Mouse (Mus musculus): ENCODE measurements at regions not wholly inside any gene's neighbourhood (a gene's known extent, or its start where the extent isn't known, plus 50 kb on each side); places are given as distances from the start of the nearest gene placed in this dataset.

DNA sequence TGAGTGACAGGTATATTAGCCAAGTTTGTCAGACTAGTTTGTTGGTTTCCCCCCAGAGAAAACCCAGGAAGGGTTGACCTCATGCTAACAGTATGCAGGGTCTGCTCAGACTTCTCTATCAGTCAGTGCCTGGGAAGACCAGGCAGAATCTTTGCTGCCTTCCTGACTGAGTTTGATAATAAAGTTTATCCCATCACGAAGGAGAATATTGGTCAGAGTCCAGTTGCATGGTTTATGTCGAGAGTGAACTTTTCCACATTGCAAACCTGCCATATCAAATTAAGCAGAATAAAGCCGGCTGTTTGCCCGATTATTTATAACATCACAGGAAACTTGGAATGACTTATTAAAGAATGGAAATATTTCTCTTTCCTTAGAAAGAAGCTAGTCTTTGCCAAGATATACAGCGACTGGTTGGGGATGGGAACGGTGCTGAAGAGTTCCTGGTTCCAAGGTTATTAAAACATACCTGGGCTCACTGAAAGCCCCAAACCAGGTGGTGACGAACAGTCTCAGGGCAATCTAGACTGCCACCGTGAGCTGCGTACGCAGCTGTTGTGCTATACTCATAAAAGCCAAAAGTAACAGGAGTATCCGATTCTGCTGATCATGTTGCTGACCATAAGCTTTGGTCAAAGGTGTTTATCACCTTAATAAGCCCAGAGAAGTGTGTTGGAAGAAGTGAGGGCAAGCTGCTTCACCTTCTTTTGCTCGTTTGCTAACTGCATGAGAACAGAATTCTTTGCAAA is 1536.7 kb upstream of the Flrt2 start:
- DNase-seq (ENCODE audit: low spot score), result no peak

DNA sequence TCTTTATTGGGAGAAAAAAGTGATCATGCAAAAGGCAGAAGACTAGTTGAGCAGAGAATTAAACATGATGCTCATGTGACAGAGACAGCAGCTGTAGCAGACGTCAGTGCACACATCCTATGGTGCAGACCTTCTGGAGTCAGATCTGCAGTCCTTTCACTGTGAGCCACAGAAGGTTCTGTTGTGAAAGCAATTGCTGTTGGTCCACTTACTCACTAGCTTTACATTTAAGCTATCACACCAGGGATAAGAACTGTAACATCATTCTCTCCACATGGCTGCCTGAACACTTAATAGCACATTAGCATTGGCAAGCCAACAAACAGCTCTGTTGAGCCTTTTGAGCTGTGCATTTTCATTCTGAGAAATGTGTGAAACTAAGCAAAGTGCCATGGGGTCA is 1509.7 kb upstream of the Flrt2 start:
- no peak for DNase-seq (ENCODE audit: low spot score)

DNA sequence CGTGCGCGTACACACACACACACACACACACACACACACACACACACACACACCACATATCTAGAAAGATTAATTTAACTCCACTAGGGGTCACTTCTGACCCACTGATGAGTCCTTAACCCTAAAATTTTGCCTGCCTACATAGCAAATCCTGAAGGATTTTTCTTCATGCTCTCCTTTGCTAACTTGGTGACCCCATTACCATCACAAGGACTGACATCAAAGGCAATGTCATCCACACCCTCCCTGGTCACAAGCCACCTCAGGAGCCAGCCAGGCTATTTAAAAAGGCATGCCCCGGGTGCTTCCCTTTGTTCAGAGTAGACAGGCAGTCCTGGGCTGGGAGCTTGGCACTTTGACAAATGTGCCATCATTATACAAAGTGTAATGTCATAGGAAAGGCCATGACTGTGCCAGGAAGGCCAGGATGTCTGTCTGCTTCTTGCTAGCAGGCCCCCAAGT is 1501.4 kb upstream of the Flrt2 start:
- no peak for DNase-seq (ENCODE audit: low spot score)

DNA sequence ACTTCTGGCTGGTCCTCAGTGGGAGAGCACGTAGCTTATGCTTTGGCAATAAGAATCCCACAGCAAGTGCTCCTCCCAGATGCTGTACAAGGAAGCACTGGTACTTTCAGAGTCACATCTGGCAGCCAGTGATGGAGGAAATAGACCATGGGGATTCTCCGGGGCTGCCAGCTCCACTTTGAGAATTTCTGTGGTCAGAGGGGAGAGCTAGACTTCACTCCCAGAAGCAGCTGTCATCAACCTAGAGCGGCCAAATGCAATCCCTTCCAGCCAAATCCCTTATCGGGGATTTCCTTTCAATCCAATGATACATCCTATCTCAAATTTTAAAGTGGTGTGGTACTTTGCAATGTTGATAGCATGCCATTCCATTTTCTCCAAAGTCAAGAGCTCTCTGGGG is 1474.1 kb upstream of the Flrt2 start:
- no peak for DNase-seq (ENCODE audit: low spot score)

DNA sequence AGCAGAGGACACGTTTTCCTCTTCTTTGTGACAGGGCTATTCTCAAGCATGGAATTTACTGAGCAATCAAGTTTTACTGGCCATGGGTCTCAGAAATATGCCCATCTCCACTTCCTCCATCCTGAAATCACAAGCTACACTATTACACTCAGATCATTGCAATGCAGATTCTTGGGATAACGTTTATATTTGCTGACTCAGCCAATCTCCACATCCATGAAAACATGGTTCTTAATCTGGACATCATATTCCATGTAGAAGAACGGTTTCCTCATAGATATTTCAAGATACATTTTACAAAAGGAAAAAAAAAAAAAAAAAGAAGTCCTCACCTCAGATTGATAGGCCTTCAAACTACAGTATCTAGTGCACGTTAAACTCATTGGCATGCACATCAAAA is 1462.1 kb upstream of the Flrt2 start:
- no peak for DNase-seq (ENCODE audit: low spot score)

DNA sequence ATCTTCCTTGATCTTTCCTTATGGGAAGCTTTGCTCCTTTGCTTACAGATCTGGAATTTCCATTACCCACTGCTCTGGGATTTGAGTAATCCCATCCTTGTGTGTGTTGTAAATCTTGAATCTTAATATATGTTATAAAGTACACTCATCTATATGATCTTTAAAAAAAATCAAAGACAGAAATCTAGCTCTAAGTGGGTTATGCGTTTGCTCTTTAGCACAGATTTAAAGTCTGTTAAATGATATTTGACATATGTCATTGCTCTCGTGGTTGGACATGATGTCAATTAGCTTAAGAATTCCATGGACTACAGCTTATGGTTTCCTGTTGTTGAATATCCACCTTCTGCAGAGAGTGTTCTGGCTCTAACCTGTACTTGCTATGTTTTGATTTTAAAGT is 1446.7 kb upstream of the Flrt2 start:
- no peak for DNase-seq (ENCODE audit: low spot score)

DNA sequence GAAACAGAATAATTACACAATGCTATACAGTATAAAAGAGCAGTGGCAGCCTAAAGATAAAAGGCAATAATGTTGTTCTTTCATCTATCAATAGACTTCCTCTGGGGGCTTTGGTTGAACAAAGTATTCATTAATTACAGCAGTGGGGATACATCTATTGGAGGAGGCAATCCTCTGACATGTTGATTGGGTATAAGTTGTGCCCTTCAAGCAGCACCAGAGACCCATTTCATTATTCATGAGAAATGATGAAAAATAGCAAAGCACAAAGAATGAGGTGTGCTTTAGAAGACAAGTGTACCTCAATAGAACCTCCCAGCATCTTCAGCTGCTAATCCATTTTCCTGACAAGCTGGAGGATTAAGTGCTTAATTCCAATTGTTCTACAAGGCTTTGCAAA is 1444.7 kb upstream of the Flrt2 start:
- DNase-seq (ENCODE audit: low spot score), result no peak

DNA sequence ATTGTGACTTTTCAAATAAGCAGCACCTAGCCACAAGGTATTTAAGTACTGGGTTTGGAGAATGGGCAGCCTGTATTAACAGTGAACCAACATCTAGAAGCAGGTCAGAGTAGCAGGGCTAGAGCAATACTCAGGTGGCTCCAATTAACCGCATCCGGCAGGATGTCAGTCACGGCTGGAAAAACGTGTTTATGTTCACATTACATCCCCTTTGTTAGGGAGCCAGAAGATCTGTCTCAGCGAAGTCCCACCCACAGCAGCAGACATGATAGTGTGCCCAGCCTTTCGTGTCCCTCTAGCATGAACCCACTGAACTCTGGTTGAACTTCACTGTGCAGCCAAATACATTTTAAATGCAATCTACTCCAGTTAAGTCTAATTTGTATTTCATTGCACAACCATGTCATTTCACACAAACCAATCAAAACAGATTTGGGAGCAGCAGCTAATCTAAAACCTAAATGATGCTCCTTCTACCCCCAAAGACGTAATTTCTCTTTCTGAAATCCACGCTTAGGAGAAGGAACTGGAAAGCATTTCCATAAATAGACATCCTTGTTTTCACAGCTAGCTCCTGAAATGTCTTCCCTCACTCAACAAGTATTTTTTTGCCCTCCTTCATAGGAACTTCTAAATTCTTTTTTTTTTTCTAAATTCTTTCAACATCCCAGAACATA is 1438.9 kb upstream of the Flrt2 start:
- DNase-seq (ENCODE audit: low spot score), result no peak

DNA sequence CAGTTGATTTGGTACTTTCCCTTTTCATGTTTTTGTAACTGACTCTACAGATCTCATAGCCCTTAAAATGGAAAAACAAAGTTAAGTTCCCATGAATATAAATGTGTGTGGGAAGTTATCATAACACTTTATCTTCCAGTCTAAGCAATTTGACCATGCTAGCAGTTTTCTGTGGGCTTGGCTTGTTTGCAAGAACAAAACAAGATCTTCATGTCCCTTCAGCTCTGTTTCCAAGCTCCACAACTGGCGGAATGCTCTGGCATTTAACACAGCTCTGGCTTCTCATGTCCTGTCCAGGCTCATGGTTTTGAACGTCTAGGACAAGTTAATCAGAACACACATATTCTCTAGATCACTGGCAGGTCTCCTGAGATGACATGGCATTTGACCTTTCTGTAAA is 1411.1 kb upstream of the Flrt2 start:
- no peak for DNase-seq (ENCODE audit: low spot score)

DNA sequence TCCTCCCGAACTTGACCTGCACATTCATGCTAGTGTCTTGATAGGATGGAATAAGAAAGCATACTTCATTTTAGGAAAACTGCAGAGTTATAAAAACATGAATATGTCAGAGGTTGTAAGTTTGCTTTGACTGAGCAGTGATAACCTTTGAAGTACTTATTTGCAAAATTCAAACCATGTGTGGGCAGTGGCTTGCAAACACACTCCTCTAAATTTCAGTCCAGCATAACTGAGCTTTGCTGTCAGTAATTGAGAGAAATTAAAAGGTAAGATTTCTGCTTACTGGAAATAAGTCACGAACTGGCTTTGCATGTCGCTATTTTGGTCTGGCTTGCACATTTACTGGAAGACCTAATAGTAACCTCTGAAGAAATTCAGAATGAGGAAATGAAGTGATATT is 1409.1 kb upstream of the Flrt2 start:
- DNase-seq (ENCODE audit: low spot score), result no peak

DNA sequence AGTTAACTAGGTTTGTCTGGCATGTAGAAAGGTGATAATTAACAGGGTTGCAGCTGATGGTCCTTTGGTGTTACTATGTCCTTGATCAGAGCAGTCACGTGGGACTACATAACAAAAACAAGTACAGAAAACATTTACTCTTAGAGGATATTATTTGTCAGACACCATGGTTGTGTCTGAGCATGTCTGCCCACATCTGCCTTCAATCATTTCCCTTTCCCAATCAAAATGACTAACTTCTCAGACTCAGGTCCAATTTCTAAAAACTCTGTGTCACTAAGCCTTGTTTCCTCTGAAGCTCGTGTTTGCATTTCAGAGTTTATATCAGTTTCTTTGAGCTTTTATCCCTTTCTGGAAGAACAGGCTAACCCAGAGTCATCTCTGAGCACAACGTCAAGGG is 1408.5 kb upstream of the Flrt2 start:
- DNase-seq (ENCODE audit: low spot score), result no peak

DNA sequence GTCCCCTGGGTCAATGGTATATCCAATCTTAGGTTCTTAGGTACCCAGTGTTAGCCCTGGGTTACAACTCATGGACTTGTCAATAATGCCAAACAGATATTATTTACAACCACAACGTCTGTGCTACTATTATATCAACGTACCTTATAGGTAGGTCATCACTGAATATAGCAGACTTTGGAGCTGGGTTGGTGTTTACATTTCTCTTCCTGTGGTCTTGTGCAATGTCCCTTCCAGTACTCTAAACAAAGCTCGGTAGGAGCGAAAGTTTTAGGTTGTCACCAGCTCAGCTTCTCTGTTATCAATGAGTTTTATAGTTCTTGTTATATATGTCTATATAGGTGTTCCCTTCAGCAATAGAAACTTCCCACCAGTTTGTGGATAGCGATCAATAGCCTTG is 1394.2 kb upstream of the Flrt2 start:
- DNase-seq (ENCODE audit: low spot score), result no peak

DNA sequence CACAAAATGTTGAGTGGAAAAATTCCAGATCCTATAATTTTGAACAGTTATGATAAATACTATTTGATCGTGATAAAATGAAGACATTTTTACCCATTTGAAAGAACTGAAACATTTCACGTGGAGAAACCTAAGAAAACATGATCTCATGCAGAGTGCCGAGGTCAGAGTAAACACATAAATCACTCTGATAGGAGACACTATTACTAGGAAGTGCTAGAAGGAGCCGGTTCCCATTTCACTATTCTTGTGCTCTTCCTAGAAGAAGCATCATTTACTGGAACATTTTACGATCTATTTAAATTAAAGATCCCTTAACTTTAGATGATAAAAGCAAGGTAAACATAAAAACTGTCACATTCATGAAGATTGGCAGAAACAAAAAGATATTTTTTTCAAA is 1359.7 kb upstream of the Flrt2 start:
- no peak for DNase-seq (ENCODE audit: low spot score)

DNA sequence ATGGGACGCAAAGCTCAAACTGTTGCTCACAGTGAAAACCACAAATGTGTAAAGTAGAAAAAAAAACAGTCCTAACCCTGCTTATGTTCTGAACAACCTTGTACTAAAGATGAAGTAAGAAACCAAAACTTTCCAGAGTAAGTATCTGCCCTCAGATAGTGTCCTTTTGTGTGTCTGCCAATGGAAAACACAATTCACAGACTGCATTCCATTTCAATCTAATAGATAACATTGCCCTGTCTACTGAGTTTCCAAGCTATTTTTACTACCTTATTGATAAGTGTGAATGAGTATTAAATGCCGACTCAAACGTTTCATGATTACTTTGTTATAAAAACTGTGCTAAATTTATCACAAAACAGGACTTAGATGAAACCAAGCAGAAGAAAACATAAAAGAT is 1357.4 kb upstream of the Flrt2 start:
- no peak for DNase-seq (ENCODE audit: low spot score)

DNA sequence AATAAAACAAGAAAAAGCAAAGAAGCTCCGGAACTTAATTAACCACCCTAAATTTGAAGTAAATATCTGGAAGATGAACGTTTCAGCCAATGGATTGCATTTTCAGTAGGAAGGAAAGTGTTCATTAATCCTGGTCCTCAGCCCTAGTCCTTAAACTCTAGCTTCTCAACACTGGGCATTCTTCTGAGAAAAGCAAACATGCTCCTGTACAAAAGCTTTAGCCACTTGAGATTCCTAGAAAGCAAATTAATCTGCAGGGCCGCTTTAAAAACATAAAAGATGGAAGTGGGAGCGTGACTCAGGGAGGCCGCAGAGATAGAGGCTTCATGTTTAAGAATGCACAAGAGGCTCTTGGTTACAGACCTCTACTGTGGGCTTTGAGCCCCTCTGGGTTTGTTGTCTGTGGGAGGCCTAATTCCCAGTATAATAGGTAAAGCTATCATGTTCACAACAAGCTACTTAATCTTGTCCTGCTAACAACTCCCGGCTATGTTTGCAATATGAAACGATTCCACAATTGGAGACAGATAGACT is 1342.3 kb upstream of the Flrt2 start:
- DNase-seq (ENCODE audit: low spot score), result no peak

DNA sequence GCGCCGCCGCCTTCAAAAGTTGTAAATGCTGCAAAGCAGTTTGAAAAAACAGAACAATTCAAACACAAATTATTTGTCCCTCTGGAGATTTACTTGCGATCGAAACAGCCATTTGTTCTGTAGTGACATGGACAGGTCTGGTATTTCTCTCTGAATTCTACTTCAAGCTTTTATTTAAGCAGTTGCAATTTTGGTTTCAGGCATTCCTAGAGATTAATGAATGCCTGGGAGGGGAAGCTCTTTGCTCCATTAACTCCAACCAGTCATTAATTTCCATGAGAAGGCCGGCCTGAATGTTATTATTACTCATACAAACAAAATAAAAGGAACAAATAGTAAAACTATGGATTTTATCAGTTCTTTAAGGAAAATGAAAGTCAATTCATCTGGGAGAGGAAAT is 1327.8 kb upstream of the Flrt2 start:
- DNase-seq (ENCODE audit: low spot score), result no peak

DNA sequence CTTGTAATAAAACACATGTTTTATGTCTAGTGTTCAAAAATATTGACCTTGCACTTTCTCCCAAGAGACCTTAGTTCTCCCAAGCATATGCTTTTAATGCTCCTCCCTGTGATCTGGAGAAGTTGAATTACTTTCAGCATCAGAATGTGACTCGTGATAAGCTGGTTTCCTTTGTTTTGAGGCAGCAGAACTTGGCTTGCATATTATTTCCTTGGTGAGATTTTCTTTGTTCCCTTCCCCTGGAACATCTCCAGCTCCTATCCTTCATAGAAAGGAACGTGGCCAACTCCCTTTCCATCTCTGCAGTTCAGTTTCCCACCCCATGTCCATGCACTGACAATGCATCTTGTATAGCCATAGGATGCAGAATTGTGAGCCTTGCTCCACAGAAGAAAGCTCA is 1292.0 kb upstream of the Flrt2 start:
- no peak for DNase-seq (ENCODE audit: low spot score)

DNA sequence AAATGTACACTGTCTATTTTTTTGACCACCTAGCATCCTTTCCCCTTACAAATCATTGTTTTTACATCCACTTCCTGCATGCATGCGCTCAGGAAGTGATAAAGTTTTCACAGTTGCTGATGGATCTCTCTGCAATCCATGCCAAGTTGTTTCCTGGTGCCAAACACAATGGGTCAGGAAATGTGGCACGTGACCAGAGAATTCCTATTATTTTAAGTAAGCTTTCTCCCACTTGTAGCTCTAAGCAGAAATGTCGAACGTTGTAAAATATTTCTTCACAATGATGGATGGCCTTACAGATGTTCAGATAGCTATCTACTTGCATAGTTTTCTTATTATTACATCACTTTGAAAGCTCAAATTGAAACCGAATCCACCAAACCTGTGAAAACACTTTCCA is 1271.1 kb upstream of the Flrt2 start:
- no peak for DNase-seq (ENCODE audit: low spot score)

DNA sequence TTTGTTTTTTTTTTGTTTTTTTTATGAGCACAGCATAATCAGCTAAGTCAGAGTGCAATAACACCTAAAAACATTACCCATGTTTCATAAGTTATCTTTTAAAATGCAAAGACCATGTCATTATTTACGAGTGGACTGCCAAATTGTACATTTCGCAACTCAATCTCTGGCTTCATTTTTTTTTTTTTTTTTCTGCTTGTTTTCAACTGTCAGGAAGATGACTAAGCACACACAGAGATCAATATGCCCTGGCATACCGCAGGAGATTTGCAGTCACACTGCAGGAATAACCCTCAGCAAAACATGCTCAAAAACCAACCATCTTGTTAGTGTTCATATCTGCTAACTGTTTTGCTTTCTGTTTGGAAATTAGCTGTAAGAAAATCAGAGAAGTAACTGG is 1270.3 kb upstream of the Flrt2 start:
- DNase-seq (ENCODE audit: low spot score), result no peak

DNA sequence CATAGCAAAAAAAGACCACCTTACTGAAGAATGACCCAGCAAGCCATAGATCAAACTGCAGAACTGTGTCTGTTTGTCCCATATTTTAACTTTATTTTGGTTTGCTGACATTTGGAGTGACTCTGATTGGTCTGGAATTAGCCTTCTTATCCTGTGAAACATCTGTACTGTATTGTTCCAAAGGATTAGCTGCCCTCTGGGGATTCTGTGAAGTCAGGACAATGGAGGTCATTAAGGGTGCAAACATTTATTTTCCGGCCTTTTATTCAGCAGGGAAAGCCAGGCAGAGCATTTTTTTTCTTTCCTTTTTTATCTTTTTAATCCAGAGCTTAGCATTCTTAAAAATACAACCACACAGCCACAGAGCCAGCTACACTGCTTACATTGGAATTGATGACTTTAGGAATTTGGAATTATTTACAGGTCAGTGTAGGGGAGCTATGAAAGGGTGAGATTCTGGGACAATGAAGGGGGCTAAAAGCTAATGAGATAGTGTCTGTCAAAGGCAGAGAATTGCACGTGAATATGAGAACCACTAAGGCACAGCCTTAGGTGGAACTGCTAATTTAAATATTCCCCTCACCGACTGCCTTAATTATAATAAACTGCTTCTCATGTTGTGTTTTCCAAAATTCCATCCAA is 1267.6 kb upstream of the Flrt2 start:
- DNase-seq (ENCODE audit: low spot score), result no peak

DNA sequence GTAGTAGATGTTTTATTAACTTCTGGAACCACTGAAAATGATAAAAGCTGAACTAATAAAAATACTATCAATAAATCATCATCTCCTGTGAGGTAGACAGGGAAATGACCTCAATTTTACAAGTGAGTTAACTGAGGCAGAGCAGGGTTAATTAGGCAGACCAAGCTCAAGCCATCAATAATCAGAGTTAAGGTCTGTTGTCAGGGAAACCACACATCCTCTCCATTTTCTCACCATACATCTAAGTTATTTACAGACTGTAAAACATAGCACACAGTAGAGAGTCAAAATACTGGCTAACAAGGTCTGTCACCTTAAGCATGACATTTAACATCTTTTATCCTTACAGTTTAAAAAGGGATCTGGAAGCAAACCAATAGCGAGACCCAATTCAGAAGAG is 1242.5 kb upstream of the Flrt2 start:
- no peak for DNase-seq (ENCODE audit: low spot score)

DNA sequence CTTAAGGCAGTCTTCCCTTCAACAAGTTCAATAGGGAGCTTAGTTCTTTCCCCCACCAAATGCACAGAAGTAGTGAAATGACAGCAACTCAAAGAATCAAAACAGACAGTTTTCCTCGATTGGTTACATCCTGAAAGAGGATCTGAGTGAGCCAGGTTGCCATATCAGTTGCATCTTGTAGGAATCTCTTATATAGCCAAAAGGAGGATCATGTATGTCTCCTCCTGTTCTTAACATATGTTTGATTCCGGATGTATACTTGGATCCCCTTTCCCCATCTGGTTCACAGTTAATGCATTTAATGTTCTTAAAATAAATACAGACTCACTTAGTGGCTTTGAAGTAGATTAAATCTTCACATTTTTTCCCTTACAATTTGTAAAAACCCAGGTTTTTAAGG is 1224.0 kb upstream of the Flrt2 start:
- DNase-seq (ENCODE audit: low spot score), result no peak

DNA sequence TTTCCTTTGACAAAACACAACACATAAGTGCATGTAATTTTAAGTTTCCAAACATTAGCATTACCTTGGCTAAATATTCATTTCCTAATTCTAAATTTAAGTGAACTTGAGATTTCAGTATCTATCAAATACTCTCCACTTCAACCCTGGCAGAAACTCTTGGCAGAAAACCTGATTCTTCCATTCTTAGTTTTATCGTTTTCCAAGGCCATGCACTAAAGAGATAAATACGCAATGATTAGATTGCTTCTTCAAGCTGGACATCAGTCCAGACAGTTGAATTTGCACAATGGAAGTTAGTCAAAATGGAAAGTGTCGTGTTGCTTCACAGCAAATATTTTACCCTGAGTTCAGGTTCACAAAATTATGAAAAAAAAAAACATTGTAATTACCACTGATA is 1223.4 kb upstream of the Flrt2 start:
- DNase-seq (ENCODE audit: low spot score), result no peak
